Mouse (Mus musculus): ENCODE measurements around the gene Slitrk6. TPM values are rescaled to one million over a fixed set of nuclear protein-coding genes. Genes with fewer than 3 reads are reported as not detected.

Gene Slitrk6
- 7.0 and 7.7 TPM in 2 replicates for polyA plus RNA-seq (2016; fragmentation: Nextera tagmentation; extraction: Ambion mirVana)

- WGBS, result 30% methylated on average over 11 of the region's 11 CpGs
- no peak within 1 kb of the TSS for H3K27ac ChIP-seq
Observed at GRCm38 (mm10) chr14:110754484-110755307, at the start of gene Slitrk6. Gene Slitrk6, minus strand, starts transcription at chr14:110755149.

GRCm38 (mm10) chr14:110777546-110777945, 22.6 kb upstream of the Slitrk6 start:
- Histone ChIP-seq H3K27me3 (no peaks in the 10 kb centered on the region), H3K27ac (no peak overlapping the region), H3K9ac (no peak overlapping the region), H3K4me1 (no peaks in the 10 kb centered on the region), H3K9me3 (replicated peaks) (no peaks in the 10 kb centered on the region), H3K36me3 (no peaks in the 10 kb centered on the region), H3K4me2 (replicated peaks) (no peak overlapping the region), H3K4me3 (no peak overlapping the region)
- no peak for ATAC-seq (ENCODE audit: low FRiP score)

More at GRCm38 (mm10) chr14:110754484-110755307, at the start of gene Slitrk6:
- ATAC-seq (ENCODE audit: low FRiP score), result peak; percentile 94
- no peaks in the 10 kb centered on the region for H3K27me3 ChIP-seq
- peak within 1 kb of the TSS; percentile 33 for H3K4me3 ChIP-seq
- H3K9me3 ChIP-seq (replicated peaks), result no peaks in the 10 kb centered on the region
- H3K4me1 ChIP-seq, result 0 out of 2 replicates have a peak, but pooled peaks cover 3% of the 10 kb centered on the region
- peaks cover 4% of the 10 kb centered on the region; the same call in 1 of the 2 replicates for H3K36me3 ChIP-seq
- H3K9ac ChIP-seq, result no peak within 1 kb of the TSS; the same call in 1 of the 2 replicates
- peak within 1 kb of the TSS; percentile 52 for H3K4me2 ChIP-seq (replicated peaks)

GRCm38 (mm10) chr14:110770694-110771093, 15.7 kb upstream of the Slitrk6 start:
- Histone ChIP-seq H3K9me3 (replicated peaks) (no peaks in the 10 kb centered on the region), H3K4me2 (replicated peaks) (no peak overlapping the region), H3K4me3 (no peak overlapping the region), H3K36me3 (no peaks in the 10 kb centered on the region), H3K27me3 (no peaks in the 10 kb centered on the region), H3K9ac (no peak overlapping the region), H3K4me1 (no peaks in the 10 kb centered on the region), H3K27ac (no peak overlapping the region)
- WGBS, result 98% methylated on average over 1 of the region's 1 CpGs
- no peak for ATAC-seq (ENCODE audit: low FRiP score)

GRCm38 (mm10) chr14:110762588-110763220, 7.8 kb upstream of the Slitrk6 start:
- Histone ChIP-seq H3K27ac (no peak overlapping the region), H3K4me2 (replicated peaks) (no peak overlapping the region), H3K9me3 (replicated peaks) (no peaks in the 10 kb centered on the region), H3K27me3 (no peaks in the 10 kb centered on the region), H3K4me1 (no peaks in the 10 kb centered on the region), H3K4me3 (no peak overlapping the region), H3K36me3 (no peaks in the 10 kb centered on the region), H3K9ac (no peak overlapping the region)
- WGBS, result 20% methylated on average over 7 of the region's 7 CpGs
- 0 out of 2 replicates have a peak, but pooled peaks have one; percentile 22 for ATAC-seq (ENCODE audit: low FRiP score)

GRCm38 (mm10) chr14:110760909-110761308, 6.0 kb upstream of the Slitrk6 start:
- Histone ChIP-seq H3K27me3 (no peaks in the 10 kb centered on the region), H3K9ac (no peak overlapping the region), H3K4me2 (replicated peaks) (no peak overlapping the region), H3K9me3 (replicated peaks) (no peaks in the 10 kb centered on the region), H3K36me3 (no peaks in the 10 kb centered on the region), H3K27ac (no peak overlapping the region), H3K4me3 (no peak overlapping the region), H3K4me1 (no peaks in the 10 kb centered on the region)
- no peak for ATAC-seq (ENCODE audit: low FRiP score)
- 57% methylated on average over 1 of the region's 1 CpGs for WGBS

GRCm38 (mm10) chr14:110755308-110755650, 330 bp upstream of the Slitrk6 start:
- H3K4me3 ChIP-seq, result no peak overlapping the region
- 50% methylated on average over 4 of the region's 4 CpGs for WGBS
- H3K36me3 ChIP-seq, result peaks cover 4% of the 10 kb centered on the region; the same call in 1 of the 2 replicates
- H3K4me2 ChIP-seq (replicated peaks), result peak overlapping the region; percentile 52; the same call in 1 of the 2 replicates
- H3K9me3 ChIP-seq (replicated peaks), result no peaks in the 10 kb centered on the region
- H3K27me3 ChIP-seq, result no peaks in the 10 kb centered on the region
- no peak overlapping the region for H3K27ac ChIP-seq
- no peak overlapping the region for H3K9ac ChIP-seq
- no peak; the same call in 1 of the 2 replicates for ATAC-seq (ENCODE audit: low FRiP score)
- 0 out of 2 replicates have a peak, but pooled peaks cover 3% of the 10 kb centered on the region for H3K4me1 ChIP-seq

GRCm38 (mm10) chr14:110739861-110740260, 15.1 kb downstream of the Slitrk6 start:
- H3K36me3 ChIP-seq, result no peaks in the 10 kb centered on the region
- no peaks in the 10 kb centered on the region for H3K9me3 ChIP-seq (replicated peaks)
- H3K4me3 ChIP-seq, result no peak overlapping the region
- no peaks in the 10 kb centered on the region for H3K27me3 ChIP-seq
- peak; percentile 85; the same call in 1 of the 2 replicates for ATAC-seq (ENCODE audit: low FRiP score)
- H3K4me2 ChIP-seq (replicated peaks), result no peak overlapping the region
- 30% methylated on average over 7 of the region's 7 CpGs for WGBS
- H3K9ac ChIP-seq, result no peak overlapping the region
- H3K4me1 ChIP-seq, result no peaks in the 10 kb centered on the region
- H3K27ac ChIP-seq, result no peak overlapping the region

GRCm38 (mm10) chr14:110739368-110739767, 15.6 kb downstream of the Slitrk6 start:
- Histone ChIP-seq H3K27me3 (no peaks in the 10 kb centered on the region), H3K9ac (no peak overlapping the region), H3K27ac (no peak overlapping the region), H3K4me2 (replicated peaks) (no peak overlapping the region), H3K4me1 (no peaks in the 10 kb centered on the region), H3K9me3 (replicated peaks) (no peaks in the 10 kb centered on the region), H3K36me3 (no peaks in the 10 kb centered on the region), H3K4me3 (no peak overlapping the region)
- ATAC-seq (ENCODE audit: low FRiP score), result no peak
- WGBS, result 71% methylated on average over 1 of the region's 1 CpGs

- H3K9me3 ChIP-seq (replicated peaks), result no peaks in the 10 kb centered on the region
- no peaks in the 10 kb centered on the region for H3K36me3 ChIP-seq
- H3K4me1 ChIP-seq, result no peaks in the 10 kb centered on the region
- H3K27ac ChIP-seq, result no peak overlapping the region
- 33% methylated on average over 4 of the region's 4 CpGs for WGBS
- no peak overlapping the region for H3K4me3 ChIP-seq
- no peak overlapping the region for H3K9ac ChIP-seq
- no peaks in the 10 kb centered on the region for H3K27me3 ChIP-seq
- H3K4me2 ChIP-seq (replicated peaks), result no peak overlapping the region
- ATAC-seq (ENCODE audit: low FRiP score), result no peak
Observed at GRCm38 (mm10) chr14:110728344-110728910, 26.5 kb downstream of the Slitrk6 start.

GRCm38 (mm10) chr14:110724026-110724576, 30.8 kb downstream of the Slitrk6 start:
- H3K9me3 ChIP-seq (replicated peaks), result no peaks in the 10 kb centered on the region
- H3K36me3 ChIP-seq, result no peaks in the 10 kb centered on the region
- no peak overlapping the region for H3K27ac ChIP-seq
- no peak overlapping the region for H3K4me2 ChIP-seq (replicated peaks)
- no peak; the same call in 1 of the 2 replicates for ATAC-seq (ENCODE audit: low FRiP score)
- no peak overlapping the region for H3K4me3 ChIP-seq
- H3K27me3 ChIP-seq, result no peaks in the 10 kb centered on the region
- H3K4me1 ChIP-seq, result no peaks in the 10 kb centered on the region
- 16% methylated on average over 2 of the region's 2 CpGs for WGBS
- no peak overlapping the region for H3K9ac ChIP-seq
